Mouse (Mus musculus) CH12.LX (cell line): ENCODE data around the gene Akp3.

ENCODE experiments used
- CTCF ChIP-seq, 2 experiments: IDR thresholded peaks in 1 of 2; conservative IDR thresholded peaks in 1 of 2; 2 replicates each; pipeline ENCODE4 v1.5.1; 2011 to 2012; ENCODE audit warnings: low read depth in 2 of 2, low read length in 2 of 2, improper control_type of control experiment in 1 of 2, inconsistent platforms in 1 of 2, mild to moderate bottlenecking in 1 of 2, moderate library complexity in 1 of 2
- JUND ChIP-seq: conservative IDR thresholded peaks from 2 replicates; pipeline ENCODE4 v1.6.1; 2011; ENCODE audit warnings: low read depth, low read length, improper control_type of control experiment
- NRF1 ChIP-seq: IDR thresholded peaks from 2 replicates; pipeline ENCODE4 v1.6.1; 2014; ENCODE audit warnings: low read depth, mild to moderate bottlenecking, inconsistent platforms, low read length, improper control_type of control experiment, moderate library complexity
- SIN3A ChIP-seq: IDR thresholded peaks from 2 replicates; pipeline ENCODE4 v1.6.1; 2012; ENCODE audit warnings: low read length, improper control_type of control experiment, inconsistent platforms
- USF1 ChIP-seq: IDR thresholded peaks from 2 replicates; pipeline ENCODE4 v1.6.1; 2014; ENCODE audit warnings: low read depth, mild to moderate bottlenecking, inconsistent platforms, low read length, improper control_type of control experiment

DNA sequence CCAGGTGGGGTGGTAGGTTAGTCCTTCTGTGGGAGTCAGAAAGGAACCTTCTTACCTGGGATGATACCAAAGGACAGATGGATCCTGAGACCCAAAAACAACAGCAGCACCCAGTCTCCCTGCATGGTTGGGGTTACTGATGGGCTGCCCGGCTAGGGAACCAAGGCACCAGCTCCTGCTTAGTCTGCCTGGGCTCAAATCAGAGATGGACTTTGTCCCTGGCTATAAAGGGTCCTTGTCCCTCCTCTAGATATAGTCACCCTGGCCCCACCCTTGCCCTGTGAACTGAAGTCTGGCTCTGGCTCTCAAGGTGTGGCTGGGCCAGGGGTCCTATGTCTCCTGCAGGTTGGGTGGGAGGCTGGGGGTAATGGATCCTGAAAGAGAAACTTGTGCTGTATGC is 23.4 kb upstream of the Akp3 start, which contains the start of gene Alpi:
- TF ChIP-seq NRF1, result no peak
- no peak for TF ChIP-seq USF1
- TF ChIP-seq SIN3A, result no peak
- no peak for TF ChIP-seq JUND
- no peak for TF ChIP-seq CTCF (conservative IDR thresholded peaks at IDR 0.05 in 1 of 2, IDR thresholded peaks at IDR 0.05 in 1 of 2; ENCODE audit: low read depth in 2 of 2, low read length in 2 of 2)
